Mouse (Mus musculus): Measurements from ENCODE around the gene Acvr1b.

Gene Acvr1b

GRCm38 (mm10) chr15:101174294-101175130 lies 645 bp downstream of the Acvr1b start:
- intact Hi-C loops (cut with DNase I), result no loop called here

GRCm38 (mm10) chr15:101175131-101175460 lies 1.2 kb downstream of the Acvr1b start:
- intact Hi-C loops (cut with DNase I), result no loop called here

- intact Hi-C loops (cut with DNase I), result no loop called here
Observed at GRCm38 (mm10) chr15:101175613-101176283, 1.9 kb downstream of the Acvr1b start.

GRCm38 (mm10) chr15:101176284-101176680 lies 2.4 kb downstream of the Acvr1b start:
- intact Hi-C loops (cut with DNase I), result no loop called here

GRCm38 (mm10) chr15:101176795-101177691 lies 3.2 kb downstream of the Acvr1b start:
- intact Hi-C loops (cut with DNase I), result no loop called here

GRCm38 (mm10) chr15:101180363-101181105 lies 6.7 kb downstream of the Acvr1b start:
- intact Hi-C loops (cut with DNase I), result no loop called here

GRCm38 (mm10) chr15:101181106-101181466 lies 7.2 kb downstream of the Acvr1b start:
- intact Hi-C loops (cut with DNase I), result no loop called here

GRCm38 (mm10) chr15:101181500-101181899 lies 7.6 kb downstream of the Acvr1b start:
- intact Hi-C loops (cut with DNase I), result no loop called here

GRCm38 (mm10) chr15:101182676-101183075 lies 8.8 kb downstream of the Acvr1b start:
- intact Hi-C loops (cut with DNase I), result no loop called here

- intact Hi-C loops (cut with DNase I), result no loop called here
Observed at GRCm38 (mm10) chr15:101184300-101184699, 10.4 kb downstream of the Acvr1b start.

GRCm38 (mm10) chr15:101185549-101185948 lies 11.7 kb downstream of the Acvr1b start:
- intact Hi-C loops (cut with DNase I), result no loop called here

- intact Hi-C loops (cut with DNase I), result no loop called here
Observed at GRCm38 (mm10) chr15:101187907-101188306, 14.0 kb downstream of the Acvr1b start.

GRCm38 (mm10) chr15:101189981-101190761 lies 16.3 kb downstream of the Acvr1b start:
- intact Hi-C loops (cut with DNase I), result no loop called here

GRCm38 (mm10) chr15:101190762-101191150 lies 16.9 kb downstream of the Acvr1b start:
- intact Hi-C loops (cut with DNase I), result no loop called here

GRCm38 (mm10) chr15:101191459-101192259 lies 17.8 kb downstream of the Acvr1b start:
- intact Hi-C loops (cut with DNase I), result no loop called here

- intact Hi-C loops (cut with DNase I), result no loop called here
Observed at GRCm38 (mm10) chr15:101192260-101192640, 18.4 kb downstream of the Acvr1b start.

- intact Hi-C loops (cut with DNase I), result no loop called here
Observed at GRCm38 (mm10) chr15:101192651-101193050, 18.8 kb downstream of the Acvr1b start.

GRCm38 (mm10) chr15:101193971-101194370 lies 20.1 kb downstream of the Acvr1b start:
- intact Hi-C loops (cut with DNase I), result no loop called here

All from adrenal gland (tissue).